Mouse (Mus musculus) liver, embryonic 14.5 days (tissue): Measurements from ENCODE around the gene Pced1b.
"Not testable (repeated sequence)": the region's sequence is repeated elsewhere in the genome, so short reads cannot be mapped to it uniquely, and the experiment has no call there.

Experiments used
- CTCF ChIP-seq: IDR thresholded peaks from 2 replicates; pipeline ENCODE4 v1.5.1; 2016; ENCODE audit warnings: antibody characterized with exemption, low read depth, control low read depth
- EP300 ChIP-seq: IDR thresholded peaks from 2 replicates; pipeline ENCODE4 v1.6.1; 2016; ENCODE audit warnings: antibody characterized with exemption, low read depth

DNA sequence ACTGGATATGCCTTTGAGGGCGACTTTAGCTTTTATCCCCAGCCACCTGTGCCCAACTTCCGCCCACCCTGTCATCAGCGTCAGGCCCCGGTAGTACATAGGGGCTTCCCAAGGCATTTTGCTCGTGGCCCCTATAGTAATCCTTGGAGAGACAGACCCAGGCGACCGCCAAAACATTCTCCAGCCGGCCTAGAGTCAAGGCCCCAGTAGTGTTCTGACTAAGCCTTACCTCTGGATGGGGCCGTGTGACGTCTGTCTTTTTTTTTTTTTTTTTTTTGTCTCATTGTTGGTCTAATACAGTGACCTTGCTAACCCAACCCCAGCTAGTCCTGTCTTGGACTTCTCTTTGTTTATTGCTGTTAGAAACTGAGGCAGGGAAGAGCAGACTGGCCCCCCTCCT is 138.3 kb downstream of the Pced1b start:
- not testable (repeated sequence) for TF ChIP-seq CTCF, EP300
